Mouse (Mus musculus): Measurements from ENCODE around the gene Adsl. TPM values are rescaled to one million over a fixed set of nuclear protein-coding genes. Genes with fewer than 3 reads are reported as not detected.

Adsl gene
- total RNA-seq, 4 experiments from 2014 or later: 34.3 to 44.6 (median 37.3) TPM

DNA sequence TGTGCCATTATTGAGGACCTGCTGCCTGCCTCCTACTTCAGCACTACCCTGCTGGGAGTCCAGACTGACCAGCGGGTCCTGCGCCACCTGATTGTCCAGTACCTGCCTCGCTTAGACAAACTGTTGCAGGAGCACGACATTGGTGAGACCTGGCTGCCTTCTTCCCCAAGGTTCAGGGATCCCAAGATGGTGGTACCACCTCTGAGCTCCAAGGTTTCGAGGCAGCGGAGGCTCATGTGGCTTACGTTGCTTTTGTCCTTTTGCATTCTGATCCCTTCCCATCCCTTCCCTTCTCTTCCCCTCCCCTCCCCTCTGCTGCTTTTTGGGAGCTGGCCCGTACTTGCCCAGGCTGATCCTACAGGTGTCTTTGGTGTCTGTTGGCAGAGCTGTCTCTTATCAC, 59.6 kb downstream of the Adsl start:
- DNase-seq: no peak

DNA sequence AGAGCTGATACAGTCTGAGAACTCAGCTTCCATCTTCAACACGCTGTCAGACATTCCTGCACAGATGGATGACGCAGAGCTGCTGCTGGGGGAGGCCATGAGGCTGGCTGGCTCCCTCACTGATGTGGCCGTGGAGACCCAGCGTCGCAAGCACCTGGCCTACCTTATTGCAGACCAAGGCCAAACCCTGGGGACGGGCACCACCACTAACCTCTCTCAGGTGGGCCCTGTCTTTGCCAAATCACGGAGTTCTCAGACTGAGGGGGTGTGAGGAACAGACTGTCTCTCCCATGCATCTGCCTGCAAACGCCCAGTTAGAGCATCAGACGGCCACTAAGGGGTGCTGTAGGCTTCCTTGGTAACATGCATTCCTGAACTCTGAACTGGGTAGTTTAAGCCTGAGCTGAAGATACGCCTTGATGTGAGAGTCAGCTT, 60.4 kb downstream of the Adsl start:
- no peak for DNase-seq

DNA sequence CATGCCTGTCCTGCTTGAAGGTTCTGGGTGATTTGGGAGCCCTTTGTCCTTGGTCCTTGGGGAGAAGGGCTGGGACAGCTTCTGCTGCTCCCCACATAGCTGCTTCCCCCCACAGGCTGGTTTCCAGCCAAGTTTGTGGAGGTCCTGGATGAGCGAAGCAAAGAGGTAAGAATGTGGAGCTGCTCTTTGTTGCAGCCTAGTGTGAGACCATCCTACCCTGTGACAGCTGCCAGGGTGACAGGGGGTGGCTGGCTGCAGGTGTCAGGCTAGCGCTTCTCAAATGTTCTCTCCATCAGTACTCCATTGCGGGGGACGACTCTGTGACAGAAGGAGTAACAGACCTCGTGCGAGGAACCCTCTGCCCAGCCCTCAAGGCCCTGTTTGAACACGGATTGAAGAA, 61.8 kb downstream of the Adsl start:
- no peak for DNase-seq

DNA sequence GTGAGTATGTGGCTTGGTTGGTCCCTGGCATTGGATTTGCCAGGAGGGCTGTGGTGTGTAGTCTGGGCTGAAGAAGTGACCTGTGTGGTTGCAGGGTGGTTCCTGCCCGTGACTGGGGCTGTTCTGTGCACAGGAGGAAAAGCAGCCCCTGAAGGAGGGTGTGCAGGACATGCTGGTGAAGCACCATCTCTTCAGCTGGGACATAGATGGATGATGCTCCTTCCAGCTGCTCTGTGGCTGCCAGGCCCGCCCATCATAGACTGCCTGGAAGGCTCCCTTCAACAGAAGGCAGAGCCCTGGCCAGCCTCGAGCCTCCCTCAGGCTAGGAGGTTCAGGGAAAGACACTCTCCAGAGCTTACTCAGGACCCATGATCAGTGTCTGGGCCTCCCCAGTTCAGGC, 63.2 kb downstream of the Adsl start:
- no peak for DNase-seq

DNA sequence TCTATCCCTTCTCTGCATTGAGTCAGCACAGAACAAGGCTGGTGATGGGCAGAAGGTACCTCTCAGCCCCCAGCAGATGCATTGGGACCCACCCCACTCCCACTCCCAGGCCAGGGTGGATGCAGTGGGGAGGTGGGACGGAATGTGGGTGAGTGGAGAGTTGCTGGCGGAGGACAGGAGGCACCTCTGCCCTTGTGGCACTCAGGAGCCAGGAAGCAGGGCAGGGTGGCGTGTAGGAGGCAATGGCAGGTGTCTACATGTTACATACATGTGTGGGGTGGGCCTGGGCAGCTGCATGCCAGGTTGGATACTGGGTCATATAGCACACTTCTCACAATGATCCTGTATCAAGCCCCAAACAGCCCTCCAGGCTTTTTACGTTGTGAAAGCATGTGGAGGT, 64.1 kb downstream of the Adsl start:
- no peak for DNase-seq

DNA sequence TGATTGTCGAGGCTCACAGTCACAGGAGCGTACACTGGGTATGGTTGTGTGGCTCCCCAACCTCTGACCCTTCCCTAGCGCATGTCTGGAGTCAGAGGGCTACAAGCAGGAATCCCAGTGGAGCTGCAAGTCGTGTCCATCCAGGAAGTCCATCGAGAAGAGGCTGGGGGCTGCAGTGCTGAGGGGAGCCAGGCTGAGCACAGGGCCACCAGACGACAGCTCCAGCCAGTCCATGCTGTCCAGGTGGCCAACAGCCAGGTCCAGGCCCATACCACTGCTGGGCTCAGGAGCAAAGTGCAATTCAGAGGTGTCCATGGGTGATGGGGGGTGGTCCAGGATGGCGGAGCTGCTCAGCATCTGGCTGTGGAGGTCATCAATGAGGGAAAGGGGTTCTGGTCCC, 64.9 kb downstream of the Adsl start:
- no peak for DNase-seq

DNA sequence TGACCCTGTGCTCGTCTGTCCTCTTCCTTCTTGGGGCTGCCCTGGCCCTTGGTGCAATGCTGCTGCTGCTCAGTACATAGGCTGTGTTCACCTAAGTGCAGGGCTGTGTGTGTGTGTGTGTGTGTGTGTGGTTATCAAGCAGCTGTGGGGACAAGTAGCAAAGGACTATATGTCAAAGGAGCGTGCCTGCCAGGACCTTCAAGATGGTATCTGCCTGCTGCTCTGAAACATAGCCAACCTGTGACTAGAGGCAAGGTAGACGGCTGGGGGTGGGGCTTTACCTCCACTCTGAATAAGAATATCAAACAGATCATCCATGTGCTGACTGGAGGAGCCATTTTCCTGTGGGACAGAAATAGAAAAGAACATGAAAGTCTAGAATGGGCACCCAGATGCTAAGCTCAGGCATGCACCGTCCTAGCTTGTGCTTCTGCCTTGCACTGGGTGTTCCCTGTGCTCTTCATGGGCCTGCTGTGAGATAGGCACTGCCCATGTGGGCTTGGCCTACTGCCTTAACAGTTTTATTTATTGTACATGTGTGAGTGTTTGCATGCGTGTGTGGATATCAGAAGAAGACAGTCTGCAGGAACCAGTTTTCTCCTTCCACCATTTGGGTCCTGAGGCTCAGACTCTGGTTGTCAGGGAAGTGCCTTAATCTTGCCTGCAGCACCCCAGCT, 66.9 kb downstream of the Adsl start:
- no peak for DNase-seq

DNA sequence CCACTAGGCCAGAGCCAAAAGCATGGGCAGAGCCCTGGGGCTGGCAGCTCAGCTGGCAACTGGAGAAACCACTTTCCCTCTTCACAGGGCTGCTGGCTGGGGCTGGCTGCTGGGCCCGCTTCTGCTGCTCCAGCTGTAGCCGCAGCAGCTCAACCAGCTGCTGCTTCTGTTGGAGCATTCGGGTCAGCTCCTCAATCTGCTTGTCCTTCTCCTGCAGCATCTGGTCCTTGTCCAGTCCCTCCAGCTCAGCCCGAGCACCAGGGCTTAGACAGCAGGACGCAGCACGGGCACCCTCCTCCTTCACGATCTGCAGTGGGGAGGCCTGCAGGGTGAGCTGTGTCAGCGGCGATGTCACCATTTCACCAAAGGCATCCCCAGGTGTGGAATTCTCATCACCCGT, 68.2 kb downstream of the Adsl start:
- DNase-seq: no peak

DNA sequence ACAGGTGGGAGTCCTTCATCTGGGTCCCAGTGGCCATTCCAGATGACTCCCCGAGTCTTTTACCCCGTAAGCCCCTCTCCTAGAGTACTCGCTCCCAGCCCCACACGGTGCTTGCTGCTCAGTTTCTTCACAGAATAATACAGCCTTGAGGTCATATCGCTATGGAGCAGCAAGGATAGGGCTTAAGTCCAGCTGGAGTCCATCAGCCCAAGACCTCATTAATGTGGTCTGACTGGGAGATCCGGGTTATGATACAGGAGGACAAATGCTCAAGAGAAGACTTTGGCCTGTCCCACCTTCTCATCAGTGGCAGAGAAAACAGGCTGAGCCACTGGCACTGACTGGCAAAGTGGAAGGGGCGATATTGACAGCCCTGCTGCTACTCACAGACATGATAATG, 69.0 kb downstream of the Adsl start:
- DNase-seq: no peak

Small RNA genes lying within 50 kb of the gene (microRNA-seq; reads per million reads assigned to microRNA genes)
- 7.5 to 10.5 reads per million in 2 experiments for gene Mir5113

Other genes starting within 250 kb of the Adsl start
- gene Tnrc6b, start 237.2 kb upstream of the Adsl start, total RNA-seq (2022): 10 to 100 TPM; 61.4 to 85.1 (median 69.2) TPM
- gene Sgsm3, start 29.3 kb downstream of the Adsl start, total RNA-seq (2022): 10 to 100 TPM; 21.3 to 32.9 (median 26.6) TPM
- 10 to 100 TPM; 23.4 to 48.9 (median 33.4) TPM for gene Mrtfa, start 242.3 kb downstream of the Adsl start, total RNA-seq (2022)

All from adrenal gland, adult 8-10 months (tissue).